Mouse (Mus musculus): ENCODE measurements at regions not wholly inside any gene's neighbourhood (a gene's known extent, or its start where the extent isn't known, plus 50 kb on each side); places are given as distances from the start of the nearest gene placed in this dataset.

DNA sequence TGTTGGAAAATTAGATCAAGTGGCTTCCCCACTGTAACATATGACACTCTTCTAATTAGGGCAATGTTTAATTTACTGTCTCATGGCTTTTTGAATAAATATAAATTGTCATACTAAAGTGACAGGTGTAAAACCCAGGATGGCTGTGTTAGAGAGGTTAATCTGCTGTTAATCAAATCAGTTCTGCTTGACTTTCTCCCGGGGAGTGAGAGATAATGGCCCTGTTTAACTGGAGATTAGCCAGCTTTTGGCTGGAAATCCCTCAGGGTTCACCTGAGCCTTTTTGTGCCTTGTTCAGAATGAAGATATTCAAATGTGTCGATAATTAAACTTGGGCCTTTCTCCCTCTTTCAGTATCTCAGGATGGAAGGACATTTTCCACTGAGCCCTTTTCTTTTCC is 906.2 kb downstream of the Tmem114 start:
- Histone ChIP-seq H3K4me1 (replicated peaks; ENCODE audit: control insufficient read depth, insufficient read depth, low read length) (no peaks in the 10 kb centered on the region), H3K9me3 (ENCODE audit: control insufficient read depth, low read length) (peaks cover 14% of the 10 kb centered on the region), H3K27ac (no peak overlapping the region), H3K4me3 (replicated peaks; ENCODE audit: low read length) (no peak overlapping the region), H3K36me3 (replicated peaks; ENCODE audit: control insufficient read depth, insufficient read depth) (no peaks in the 10 kb centered on the region), H3K27me3 (ENCODE audit: control insufficient read depth, insufficient read depth, low read length) (no peaks in the 10 kb centered on the region), H3K9ac (no peak overlapping the region), H3K4me2 (replicated peaks) (no peak overlapping the region)
- no peak for DNase-seq (ENCODE audit: low spot score)
- ATAC-seq (ENCODE audit: low FRiP score) = no peak
- WGBS = 47% methylated on average over 2 of the region's 2 CpGs
